Mouse (Mus musculus) embryonic facial prominence, embryonic 10.5 days (tissue): ENCODE data around the gene Usp50. TPM values are rescaled to one million over a fixed set of nuclear protein-coding genes. Genes with fewer than 3 reads are reported as not detected.

Source experiments
- DNase-seq: peaks from one replicate; pipeline ENCODE4 v3.0.0-alpha.2; 2017; ENCODE audit warnings: low spot score
- H3K27ac ChIP-seq: fragments of 300-500 bp; sonication (generic); replicated peaks from 2 replicates; pipeline ENCODE4 v1.5.1; 2016; ENCODE audit warnings: mild to moderate bottlenecking
- H3K27me3 ChIP-seq: fragments of 300-500 bp; sonication (generic); replicated peaks from 2 replicates; pipeline ENCODE4 v1.6.1; 2016; ENCODE audit warnings: low read depth, mild to moderate bottlenecking; ENCODE audit not compliant: poor library complexity, severe bottlenecking
- H3K36me3 ChIP-seq: fragments of 300-500 bp; sonication (generic); replicated peaks from 2 replicates; pipeline ENCODE4 v1.6.1; 2016; ENCODE audit warnings: mild to moderate bottlenecking, moderate library complexity
- H3K4me1 ChIP-seq: fragments of 300-500 bp; sonication (generic); 2 replicates; pipeline ENCODE4 v1.6.1; 2016
- H3K4me3 ChIP-seq: fragments of 300-500 bp; sonication (generic); 2 replicates; pipeline ENCODE4 v1.5.1; 2016; ENCODE audit warnings: mild to moderate bottlenecking, moderate library complexity
- H3K9me3 ChIP-seq: fragments of 300-500 bp; sonication (generic); 2 replicates; pipeline ENCODE4 v1.6.1; 2016; ENCODE audit warnings: mild to moderate bottlenecking
- WGBS: fragments of 180-500 bp; shearing (Covaris S2); methylation state at CpG from one replicate; pipeline ENCODE4 v1.1.7; 2016; 5-methylcytosine and 5-hydroxymethylcytosine counted together
- polyA plus RNA-seq: library from polyadenylated mRNA; unstranded; fragments of >200 nt; fragmentation: Nextera tagmentation; extraction: Ambion mirVana; gene quantifications from 2 replicates; pipeline ENCODE4 v1.2.1, GENCODE M21; 2016

Usp50 gene
- polyA plus RNA-seq, 1 experiment from 2014 or later, result 3.2 TPM

GRCm38 (mm10) chr2:126675169-126676121, 107.8 kb downstream of the Usp50 start:
- H3K27me3 ChIP-seq, result no peaks in the 10 kb centered on the region
- peaks cover 35% of the 10 kb centered on the region for H3K36me3 ChIP-seq
- WGBS, result under 1% methylated on average over 99 of the region's 99 CpGs
- DNase-seq, result peak; percentile 91
- peak overlapping the region; percentile 96 for H3K4me3 ChIP-seq
- peaks cover 25% of the 10 kb centered on the region for H3K4me1 ChIP-seq
- peak overlapping the region; percentile 100 for H3K27ac ChIP-seq
- peaks cover 3% of the 10 kb centered on the region; the same call in 1 of the 2 replicates for H3K9me3 ChIP-seq

- Histone ChIP-seq H3K27ac (peak overlapping the region; percentile 100), H3K36me3 (peaks cover 31% of the 10 kb centered on the region), H3K4me1 (peaks cover 25% of the 10 kb centered on the region), H3K27me3 (no peaks in the 10 kb centered on the region), H3K9me3 (no peaks in the 10 kb centered on the region; the same call in 1 of the 2 replicates), H3K4me3 (peak overlapping the region; percentile 96)
- peak; percentile 71 for DNase-seq
- WGBS, result under 1% methylated on average over 77 of the region's 77 CpGs
Observed at GRCm38 (mm10) chr2:126674441-126675168, 108.7 kb downstream of the Usp50 start.

- WGBS, result 74% methylated on average over 13 of the region's 13 CpGs
- H3K27ac ChIP-seq, result peak overlapping the region; percentile 100
Observed at GRCm38 (mm10) chr2:126673317-126674242, 109.7 kb downstream of the Usp50 start.

GRCm38 (mm10) chr2:126668621-126669252, 114.5 kb downstream of the Usp50 start:
- Histone ChIP-seq H3K4me1 (peaks cover 15% of the 10 kb centered on the region), H3K27ac (no peak overlapping the region), H3K4me3 (no peak overlapping the region), H3K36me3 (peaks cover 20% of the 10 kb centered on the region), H3K9me3 (no peaks in the 10 kb centered on the region), H3K27me3 (no peaks in the 10 kb centered on the region)
- no peak for DNase-seq
- WGBS, result 93% methylated on average over 5 of the region's 5 CpGs

More at GRCm38 (mm10) chr2:126673317-126674242, 109.7 kb downstream of the Usp50 start:
- Histone ChIP-seq H3K9me3 (no peaks in the 10 kb centered on the region), H3K4me1 (peaks cover 25% of the 10 kb centered on the region), H3K4me3 (peak overlapping the region; percentile 96), H3K36me3 (peaks cover 26% of the 10 kb centered on the region), H3K27me3 (no peaks in the 10 kb centered on the region)
- no peak for DNase-seq

- WGBS, result 91% methylated on average over 3 of the region's 3 CpGs
- Histone ChIP-seq H3K4me1 (no peaks in the 10 kb centered on the region), H3K27ac (no peak overlapping the region), H3K4me3 (no peak overlapping the region), H3K36me3 (peaks cover 20% of the 10 kb centered on the region), H3K9me3 (no peaks in the 10 kb centered on the region), H3K27me3 (no peaks in the 10 kb centered on the region)
- DNase-seq, result no peak
Observed at GRCm38 (mm10) chr2:126665984-126666383, 117.3 kb downstream of the Usp50 start.

- no peaks in the 10 kb centered on the region for H3K27me3 ChIP-seq
- no peak for DNase-seq
- no peak overlapping the region for H3K27ac ChIP-seq
- no peaks in the 10 kb centered on the region for H3K4me1 ChIP-seq
- peaks cover 20% of the 10 kb centered on the region for H3K36me3 ChIP-seq
- no peak overlapping the region for H3K4me3 ChIP-seq
- H3K9me3 ChIP-seq, result no peaks in the 10 kb centered on the region
- 66% methylated on average over 4 of the region's 4 CpGs for WGBS
Observed at GRCm38 (mm10) chr2:126663481-126663880, 119.8 kb downstream of the Usp50 start.

Other genes starting within 250 kb of the Usp50 start
- gene Slc27a2, start 231.1 kb downstream of the Usp50 start, polyA plus RNA-seq, result 1.5 and 3.8 TPM in 2 replicates
- gene Hdc, start 164.2 kb downstream of the Usp50 start, polyA plus RNA-seq, result 0.40 and 0.95 TPM in 2 replicates
- gene Gabpb1, start 107.1 kb downstream of the Usp50 start, polyA plus RNA-seq, result 80.6 and 87.3 TPM in 2 replicates
- gene Usp8, start 76.1 kb downstream of the Usp50 start, polyA plus RNA-seq, result 42.1 and 44.0 TPM in 2 replicates
- gene Trpm7, start 92.8 kb upstream of the Usp50 start, polyA plus RNA-seq, result 53.5 and 60.0 TPM in 2 replicates
- gene Sppl2a, start 149.8 kb upstream of the Usp50 start, polyA plus RNA-seq, result 28.5 and 28.7 TPM in 2 replicates
- gene Ap4e1, start 225.2 kb upstream of the Usp50 start, polyA plus RNA-seq, result 12.4 and 12.9 TPM in 2 replicates